Mouse (Mus musculus): ENCODE measurements at regions not wholly inside any gene's neighbourhood (a gene's known extent, or its start where the extent isn't known, plus 50 kb on each side); places are given as distances from the start of the nearest gene placed in this dataset.

- DNase-seq (ENCODE audit: inconsistent age in 2 of 2, low spot score in 1 of 2): no peak
These were observed 528.9 kb upstream of the Dppa4 start for GRCm38 (mm10) chr16:47754671-47755070.

GRCm38 (mm10) chr16:47758296-47758695 is 525.2 kb upstream of the Dppa4 start:
- DNase-seq (ENCODE audit: inconsistent age in 2 of 2, low spot score in 1 of 2): no peak

GRCm38 (mm10) chr16:47765742-47766141 is 517.8 kb upstream of the Dppa4 start:
- DNase-seq (ENCODE audit: inconsistent age in 2 of 2, low spot score in 1 of 2): peak; percentile 13 to 80

- DNase-seq (ENCODE audit: inconsistent age in 2 of 2, low spot score in 1 of 2): no peak
These were observed 495.0 kb upstream of the Dppa4 start for GRCm38 (mm10) chr16:47788515-47788914.

- no peak for DNase-seq (ENCODE audit: inconsistent age in 2 of 2, low spot score in 1 of 2)
These were observed 492.9 kb upstream of the Dppa4 start for GRCm38 (mm10) chr16:47790666-47791065.

- no peak for DNase-seq (ENCODE audit: inconsistent age in 2 of 2, low spot score in 1 of 2)
These were observed 492.1 kb upstream of the Dppa4 start for GRCm38 (mm10) chr16:47791456-47791855.

- DNase-seq (ENCODE audit: inconsistent age in 2 of 2, low spot score in 1 of 2): no peak
These were observed 484.7 kb upstream of the Dppa4 start for GRCm38 (mm10) chr16:47798838-47799237.

GRCm38 (mm10) chr16:47843169-47843568 is 440.4 kb upstream of the Dppa4 start:
- DNase-seq (ENCODE audit: inconsistent age in 2 of 2, low spot score in 1 of 2): peak in 1 of 2 experiments; percentile 27

- no peak for DNase-seq (ENCODE audit: inconsistent age in 2 of 2, low spot score in 1 of 2)
These were observed 431.9 kb upstream of the Dppa4 start for GRCm38 (mm10) chr16:47851631-47852030.

GRCm38 (mm10) chr16:47859840-47860239 is 423.7 kb upstream of the Dppa4 start:
- DNase-seq (ENCODE audit: inconsistent age in 2 of 2, low spot score in 1 of 2): no peak

GRCm38 (mm10) chr16:47875258-47875657 is 408.3 kb upstream of the Dppa4 start:
- no peak for DNase-seq (ENCODE audit: inconsistent age in 2 of 2, low spot score in 1 of 2)

- no peak for DNase-seq (ENCODE audit: inconsistent age in 2 of 2, low spot score in 1 of 2)
These were observed 400.1 kb upstream of the Dppa4 start for GRCm38 (mm10) chr16:47883476-47883875.

GRCm38 (mm10) chr16:47887019-47887418 is 396.5 kb upstream of the Dppa4 start:
- DNase-seq (ENCODE audit: inconsistent age in 2 of 2, low spot score in 1 of 2): no peak

- no peak for DNase-seq (ENCODE audit: inconsistent age in 2 of 2, low spot score in 1 of 2)
These were observed 382.7 kb upstream of the Dppa4 start for GRCm38 (mm10) chr16:47900785-47901184.

- no peak for DNase-seq (ENCODE audit: inconsistent age in 2 of 2, low spot score in 1 of 2)
These were observed 345.5 kb upstream of the Dppa4 start for GRCm38 (mm10) chr16:47938000-47938399.

Measured in adrenal gland, adult (tissue).